Mouse (Mus musculus) midbrain, embryonic 11.5 days (tissue): Measurements from ENCODE around the gene Gsc. TPM values are rescaled to one million over a fixed set of nuclear protein-coding genes. Genes with fewer than 3 reads are reported as not detected.

Experiments
- polyA plus RNA-seq: library from polyadenylated mRNA; unstranded; fragments of >200 nt; fragmentation: Nextera tagmentation; extraction: Ambion mirVana; gene quantifications from 2 replicates; pipeline ENCODE4 v1.2.1, GENCODE M21; 2014

Gsc gene
- polyA plus RNA-seq, 1 experiment from 2014 or later: 0.59 TPM

Other genes with a start within 250 kb of the Gsc start
- 0.26 and 0.44 TPM in 2 replicates for gene Serpina3g, start 237.1 kb downstream of the Gsc start, polyA plus RNA-seq
- gene Serpina3i, start 210.2 kb downstream of the Gsc start, polyA plus RNA-seq: 0.14 TPM in 1 of 2 replicates, not detected in the other
- not detected in 2 replicates for gene Serpina3j, start 158.8 kb downstream of the Gsc start, polyA plus RNA-seq
- not detected in 2 replicates for gene Serpina3k, start 134.8 kb downstream of the Gsc start, polyA plus RNA-seq
- not detected in 2 replicates for gene Serpina3m, start 134.8 kb downstream of the Gsc start, polyA plus RNA-seq
- not detected in 2 replicates for gene Serpina3n, start 66.6 kb downstream of the Gsc start, polyA plus RNA-seq